Mouse (Mus musculus) heart, embryonic 11.5 days (tissue): Measurements from ENCODE around the gene Tmcc1. TPM values are rescaled to one million over a fixed set of nuclear protein-coding genes. Genes with fewer than 3 reads are reported as not detected.
A peak's percentile ranks its signal among the peaks of the same experiment; 100 is the strongest.
"Not testable (repeated sequence)": the region's sequence is repeated elsewhere in the genome, so short reads cannot be mapped to it uniquely, and the experiment has no call there.

Experiments used
- ATAC-seq: fragments of 200-750 bp; cut with Nextera tagmentation; replicated peaks from 2 replicates; pipeline ENCODE4 v1.8.0; 2017; ENCODE audit warnings: moderate library complexity; ENCODE audit not compliant: insufficient number of reproducible peaks, low FRiP score, low TSS enrichment
- H3K27ac ChIP-seq: fragments of 300-500 bp; sonication (generic); 2 replicates; pipeline ENCODE4 v1.5.1; 2014; ENCODE audit warnings: mild to moderate bottlenecking, low read depth, low read length
- H3K27me3 ChIP-seq: fragments of 300-500 bp; sonication (generic); 2 replicates; pipeline ENCODE4 v1.6.1; 2014; ENCODE audit warnings: mild to moderate bottlenecking, low read length, mixed read lengths; ENCODE audit not compliant: control insufficient read depth, insufficient read depth
- H3K36me3 ChIP-seq: fragments of 300-500 bp; sonication (generic); 2 replicates; pipeline ENCODE4 v1.6.1; 2014; ENCODE audit warnings: mild to moderate bottlenecking, low read length, moderate library complexity, mixed read lengths; ENCODE audit not compliant: control insufficient read depth, insufficient read depth
- H3K4me1 ChIP-seq: fragments of 300-500 bp; sonication (generic); 2 replicates; pipeline ENCODE4 v1.6.1; 2014; ENCODE audit warnings: low read length; ENCODE audit not compliant: control insufficient read depth, insufficient read depth
- H3K4me2 ChIP-seq: fragments of 300-500 bp; sonication (generic); 2 replicates; pipeline ENCODE4 v1.6.1; 2014; ENCODE audit warnings: mild to moderate bottlenecking, moderate library complexity
- H3K4me3 ChIP-seq: fragments of 300-500 bp; sonication (generic); 2 replicates; pipeline ENCODE4 v1.5.1; 2014; ENCODE audit warnings: low read depth, low read length
- H3K9ac ChIP-seq: fragments of 300-500 bp; sonication (generic); 2 replicates; pipeline ENCODE4 v1.6.1; 2014; ENCODE audit warnings: mild to moderate bottlenecking, low read depth, low read length, moderate library complexity
- H3K9me3 ChIP-seq: fragments of 300-500 bp; sonication (generic); replicated peaks from 2 replicates; pipeline ENCODE4 v1.6.1; 2016; ENCODE audit warnings: low read length; ENCODE audit not compliant: control insufficient read depth
- WGBS: fragments of 180-500 bp; shearing (Covaris S2); extraction: QIAGEN DNeasy Blood & Tissue Kit; methylation state at CpG from one replicate; pipeline ENCODE4 v1.1.7; 2014; ENCODE audit not compliant: insufficient replicate concordance; 5-methylcytosine and 5-hydroxymethylcytosine counted together
- polyA plus RNA-seq: library from polyadenylated mRNA; unstranded; fragments of >200 nt; fragmentation: Nextera tagmentation; extraction: Ambion mirVana; gene quantifications from 2 replicates; pipeline ENCODE4 v1.2.1, GENCODE M21; 2014

The Tmcc1 gene
- 12.2 and 15.0 TPM in 2 replicates for polyA plus RNA-seq

GRCm38 (mm10) chr6:116193394-116194393 is at the start of gene Tmcc1:
Tmcc1 (minus strand) TSS chr6:116193486.
- H3K4me1 ChIP-seq = peaks cover 11% of the 10 kb centered on the region; the same call in 1 of the 2 replicates
- H3K9me3 ChIP-seq = no peaks in the 10 kb centered on the region
- no peaks in the 10 kb centered on the region for H3K36me3 ChIP-seq
- peak; percentile 94 for ATAC-seq
- WGBS = under 1% methylated on average over 54 of the region's 68 CpGs
- H3K4me2 ChIP-seq = peak within 1 kb of the TSS; percentile 72
- peak within 1 kb of the TSS; percentile 70 for H3K27ac ChIP-seq
- peak within 1 kb of the TSS; percentile 84 for H3K9ac ChIP-seq
- no peaks in the 10 kb centered on the region for H3K27me3 ChIP-seq
- peak within 1 kb of the TSS; percentile 79 for H3K4me3 ChIP-seq

DNA sequence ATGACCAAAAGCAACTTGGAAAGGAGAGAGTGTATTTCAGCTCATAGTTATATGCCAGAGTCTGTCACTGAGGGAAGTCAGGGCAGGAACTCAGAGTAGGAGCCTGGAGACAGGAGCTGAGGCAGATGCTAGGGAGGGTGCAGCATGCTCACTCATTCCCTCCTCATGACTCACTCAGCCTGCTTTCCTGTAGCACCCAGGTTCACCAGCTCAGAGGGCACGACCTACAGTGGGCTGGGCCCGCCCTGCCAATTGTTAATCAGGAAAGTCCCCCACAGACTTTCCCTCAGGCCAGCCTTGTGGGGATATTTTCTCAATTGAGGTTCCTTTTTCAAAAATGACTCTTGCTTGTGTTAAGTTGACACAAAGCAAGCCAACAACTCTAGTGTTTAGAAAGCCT is 47.1 kb upstream of the Tmcc1 start:
- no peak for ATAC-seq
- Histone ChIP-seq H3K9me3 (no peaks in the 10 kb centered on the region), H3K27me3 (no peaks in the 10 kb centered on the region), H3K4me2 (no peak overlapping the region), H3K27ac (no peak overlapping the region), H3K9ac (no peak overlapping the region), H3K36me3 (peaks cover 17% of the 10 kb centered on the region), H3K4me3 (no peak overlapping the region), H3K4me1 (no peaks in the 10 kb centered on the region)
- WGBS = 66% methylated on average over 2 of the region's 2 CpGs

GRCm38 (mm10) chr6:116238083-116238482 is 44.8 kb upstream of the Tmcc1 start:
- ATAC-seq = no peak

DNA sequence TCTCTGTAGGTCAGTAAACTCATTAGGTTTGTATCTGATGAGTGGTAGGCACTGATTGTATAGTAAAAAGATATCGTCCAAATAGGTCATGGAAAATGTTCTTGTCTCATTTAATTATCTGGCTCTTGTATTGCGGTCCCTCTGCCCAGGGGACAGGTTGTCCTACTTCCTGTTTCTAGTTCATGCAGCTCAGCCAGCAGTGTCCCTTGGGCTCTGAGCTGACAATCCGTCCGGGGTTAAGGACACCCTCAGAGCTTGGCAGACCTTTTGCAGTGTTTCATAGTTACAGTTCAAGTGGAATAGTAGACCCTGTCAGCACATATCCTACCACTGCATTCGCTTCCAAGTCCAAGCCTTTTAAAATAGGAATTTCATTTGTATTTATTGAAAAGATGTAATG is 42.0 kb upstream of the Tmcc1 start:
- Histone ChIP-seq H3K27me3 (no peaks in the 10 kb centered on the region), H3K4me2 (no peak overlapping the region), H3K4me1 (no peaks in the 10 kb centered on the region), H3K4me3 (no peak overlapping the region), H3K27ac (no peak overlapping the region), H3K9ac (no peak overlapping the region), H3K36me3 (peaks cover 23% of the 10 kb centered on the region), H3K9me3 (no peaks in the 10 kb centered on the region)
- 82% methylated on average over 5 of the region's 5 CpGs for WGBS
- ATAC-seq = no peak

More at GRCm38 (mm10) chr6:116238083-116238482, 44.8 kb upstream of the Tmcc1 start:
- Histone ChIP-seq H3K4me1 (no peaks in the 10 kb centered on the region), H3K9me3 (no peaks in the 10 kb centered on the region), H3K4me3 (no peak overlapping the region), H3K9ac (no peak overlapping the region), H3K4me2 (no peak overlapping the region), H3K27ac (no peak overlapping the region), H3K27me3 (no peaks in the 10 kb centered on the region), H3K36me3 (peaks cover 15% of the 10 kb centered on the region)
- WGBS = 83% methylated on average over 5 of the region's 5 CpGs

DNA sequence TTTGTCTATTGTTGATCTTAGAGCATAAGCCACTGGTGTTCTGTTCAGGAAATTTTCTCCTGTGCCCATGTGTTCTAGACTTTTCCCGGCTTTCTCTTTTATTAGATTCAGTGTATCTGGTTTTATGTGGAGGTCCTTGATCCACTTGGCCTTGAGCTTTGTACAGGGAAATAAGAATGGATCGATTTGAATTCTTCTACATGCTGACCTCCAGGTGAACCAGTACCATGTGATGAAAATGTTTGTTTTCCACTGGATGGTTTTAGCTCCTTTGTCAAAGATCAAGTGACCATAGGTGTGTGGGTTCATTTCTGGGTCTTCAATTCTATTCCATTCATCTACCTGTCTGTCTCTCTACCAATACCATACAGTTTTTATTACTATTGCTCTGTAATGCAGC is 41.5 kb upstream of the Tmcc1 start:
- peaks cover 22% of the 10 kb centered on the region for H3K36me3 ChIP-seq
- ATAC-seq, H3K9me3 ChIP-seq, H3K9ac ChIP-seq, H3K27ac ChIP-seq, H3K4me2 ChIP-seq, H3K4me1 ChIP-seq, H3K4me3 ChIP-seq, H3K27me3 ChIP-seq: not testable (repeated sequence)
- 86% methylated on average over 2 of the region's 2 CpGs for WGBS

GRCm38 (mm10) chr6:116228785-116229525 is 35.7 kb upstream of the Tmcc1 start:
- no peak overlapping the region for H3K4me2 ChIP-seq
- H3K27ac ChIP-seq = no peak overlapping the region
- no peaks in the 10 kb centered on the region for H3K27me3 ChIP-seq
- H3K4me1 ChIP-seq = no peaks in the 10 kb centered on the region
- no peak overlapping the region for H3K9ac ChIP-seq
- H3K9me3 ChIP-seq = no peaks in the 10 kb centered on the region
- ATAC-seq = no peak
- H3K36me3 ChIP-seq = peaks cover 25% of the 10 kb centered on the region
- H3K4me3 ChIP-seq = no peak overlapping the region
- 60% methylated on average over 12 of the region's 12 CpGs for WGBS

- peaks cover 23% of the 10 kb centered on the region for H3K36me3 ChIP-seq
- H3K27me3 ChIP-seq = no peaks in the 10 kb centered on the region
- H3K27ac ChIP-seq = no peak overlapping the region
- 69% methylated on average over 11 of the region's 11 CpGs for WGBS
- no peak overlapping the region for H3K9ac ChIP-seq
- H3K9me3 ChIP-seq = no peaks in the 10 kb centered on the region
- ATAC-seq = no peak
- H3K4me3 ChIP-seq = no peak overlapping the region
- no peak overlapping the region for H3K4me2 ChIP-seq
- no peaks in the 10 kb centered on the region for H3K4me1 ChIP-seq
These were observed 34.5 kb upstream of the Tmcc1 start for GRCm38 (mm10) chr6:116227767-116228166.

GRCm38 (mm10) chr6:116207729-116208534 is 14.6 kb upstream of the Tmcc1 start, which contains the start of gene Washc2:
Washc2 (plus strand) TSS chr6:116208038.
- Histone ChIP-seq H3K4me3 (peak within 1 kb of the TSS; percentile 76), H3K27me3 (no peaks in the 10 kb centered on the region), H3K4me1 (peaks cover 5% of the 10 kb centered on the region), H3K36me3 (no peaks in the 10 kb centered on the region), H3K27ac (peak within 1 kb of the TSS; percentile 74), H3K9me3 (no peaks in the 10 kb centered on the region), H3K4me2 (peak within 1 kb of the TSS; percentile 60), H3K9ac (peak within 1 kb of the TSS; percentile 86)
- ATAC-seq = peak; percentile 98
- under 1% methylated on average over 51 of the region's 51 CpGs for WGBS
